In genomic region chr5:119793972-119794371, GRCm38 (mm10) we compare ENCODE assay signal across 29 mouse cellular contexts. TPM values are rescaled to one million over a fixed set of nuclear protein-coding genes. Genes with fewer than 3 reads are reported as not detected.
DNase-seq lines count a peak whose midpoint lies in the region; ATAC-seq and TF ChIP-seq lines count a peak whose summit lies in the region.
"Had no signal": no experiment of that assay in that cellular context is flagged by ENCODE, and none has a peak within 500 bp of the region (broad histone marks: within the 10 kb centered on the region; RNA-seq: fewer than 3 reads in every experiment).

No protein-coding gene starts in this region.

- intact Hi-C loops in heart, postnatal 14 days (cut with DNase I), result no loop called here
- intact Hi-C loops in heart, postnatal 36 days (cut with DNase I), result no loop called here

- TF ChIP-seq CTCF in heart, postnatal 0 days (IDR thresholded peaks at IDR 0.05; ENCODE audit: low read depth), result no peak
- TF ChIP-seq CTCF in forebrain, postnatal 0 days (IDR thresholded peaks at IDR 0.05; ENCODE audit: low read depth), result no peak

- no peak; the same call in 1 of the 2 replicates for ATAC-seq in heart, embryonic 11.5 days (replicated peaks; ENCODE audit: insufficient number of reproducible peaks, low FRiP score, low TSS enrichment)
- ATAC-seq in heart, embryonic 14.5 days (ENCODE audit: insufficient number of reproducible peaks, insufficient read depth, low FRiP score, low read depth), result 0 out of 2 replicates have a peak, but pooled peaks have one; percentile 24
- peak; percentile 24; the same call in 1 of the 2 replicates for ATAC-seq in heart, postnatal 0 days (ENCODE audit: insufficient read depth, low read depth)
- no peak for ATAC-seq in forebrain, postnatal 0 days
- ATAC-seq: CD4-positive, CD25-positive, alpha-beta regulatory T cell, adult 4 months; forebrain, embryonic 14.5 days; hindbrain, embryonic 16.5 days; intestine, embryonic 15.5 days had no signal

- no peak for DNase-seq in heart, postnatal 14 days
- DNase-seq in heart, postnatal 36 days, result no peak
- DNase-seq in heart, postnatal 0 days (ENCODE audit: low spot score), result no peak
- no peak for DNase-seq in heart, postnatal 4 days
- no peak for DNase-seq in forebrain, postnatal 0 days
- DNase-seq: adrenal gland, adult 2 months; adrenal gland, postnatal 14 days; cerebellum, adult 11 months; cerebellum, adult 2 months; cerebellum, adult 9-11 months; cerebellum, postnatal 25 days; gastrocnemius, postnatal 25 days; kidney, adult 11 months; kidney, adult 8-10 months had no signal

- peak overlapping the region; percentile 68 for H3K27ac ChIP-seq in heart, embryonic 11.5 days (ENCODE audit: low read depth, low read length)
- H3K27ac ChIP-seq in heart, embryonic 14.5 days (replicated peaks in 1 of 2; ENCODE audit: control insufficient read depth in 1 of 2, insufficient read depth in 1 of 2, low read depth in 2 of 2, low read length in 2 of 2), result peak overlapping the region in 1 of 2 experiments; percentile 15; a peak in 1 of 4 replicates
- no peak overlapping the region for H3K27ac ChIP-seq in heart, postnatal 0 days (ENCODE audit: low read depth)
- H3K27ac ChIP-seq in forebrain, postnatal 0 days (ENCODE audit: low read depth, low read length), result no peak overlapping the region
- H3K27ac ChIP-seq: embryonic facial prominence, embryonic 12.5 days; embryonic facial prominence, embryonic 15.5 days; hindbrain, embryonic 10.5 days; hindbrain, embryonic 13.5 days; intestine, embryonic 15.5 days; kidney, embryonic 15.5 days had no signal

- WGBS in heart, embryonic 11.5 days (ENCODE audit: insufficient replicate concordance), result 6% methylated on average over 4 of the region's 4 CpGs
- 16% methylated on average over 4 of the region's 4 CpGs for WGBS in heart, embryonic 14.5 days
- WGBS in heart, postnatal 0 days, result 14% methylated on average over 4 of the region's 4 CpGs
- 4% methylated on average over 4 of the region's 4 CpGs for WGBS in forebrain, postnatal 0 days

- H3K9me3 ChIP-seq in heart, embryonic 11.5 days (replicated peaks; ENCODE audit: control insufficient read depth, low read length), result no peaks in the 10 kb centered on the region
- no peaks in the 10 kb centered on the region for H3K9me3 ChIP-seq in heart, embryonic 14.5 days (ENCODE audit: control insufficient read depth, low read length)
- H3K9me3 ChIP-seq in heart, postnatal 0 days (replicated peaks; ENCODE audit: control insufficient read depth, low read length), result 0 out of 2 replicates have a peak, but pooled peaks cover 3% of the 10 kb centered on the region
- no peaks in the 10 kb centered on the region for H3K9me3 ChIP-seq in forebrain, postnatal 0 days (ENCODE audit: low read length)
- H3K9me3 ChIP-seq: embryonic facial prominence, embryonic 12.5 days; embryonic facial prominence, embryonic 15.5 days; intestine, embryonic 15.5 days had no signal

- H3K9ac ChIP-seq in heart, embryonic 11.5 days (ENCODE audit: low read depth, low read length), result 0 out of 2 replicates have a peak overlapping the region, but pooled peaks have one; percentile 16
- no peak overlapping the region for H3K9ac ChIP-seq in heart, embryonic 14.5 days (ENCODE audit: low read length)
- H3K9ac ChIP-seq in heart, postnatal 0 days (replicated peaks; ENCODE audit: low read depth, low read length), result no peak overlapping the region
- no peak overlapping the region for H3K9ac ChIP-seq in forebrain, postnatal 0 days
- H3K9ac ChIP-seq: embryonic facial prominence, embryonic 12.5 days; embryonic facial prominence, embryonic 15.5 days; hindbrain, embryonic 13.5 days; intestine, embryonic 15.5 days; kidney, embryonic 15.5 days had no signal

- H3K4me2 ChIP-seq in heart, embryonic 11.5 days, result no peak overlapping the region
- H3K4me2 ChIP-seq in heart, embryonic 14.5 days (ENCODE audit: low read length), result no peak overlapping the region
- H3K4me2 ChIP-seq in heart, postnatal 0 days (ENCODE audit: low read depth, low read length), result no peak overlapping the region
- no peak overlapping the region for H3K4me2 ChIP-seq in forebrain, postnatal 0 days (ENCODE audit: low read depth)
- H3K4me2 ChIP-seq: embryonic facial prominence, embryonic 12.5 days; embryonic facial prominence, embryonic 15.5 days; hindbrain, embryonic 13.5 days; intestine, embryonic 15.5 days; kidney, embryonic 15.5 days had no signal

- no peak overlapping the region for H3K4me3 ChIP-seq in heart, embryonic 11.5 days (ENCODE audit: low read depth, low read length)
- H3K4me3 ChIP-seq in heart, embryonic 14.5 days (ENCODE audit: control insufficient read depth in 1 of 2, insufficient read depth in 1 of 2, low read depth in 1 of 2, low read length in 2 of 2), result no peak overlapping the region
- H3K4me3 ChIP-seq in heart, postnatal 0 days (ENCODE audit: low read depth, low read length), result no peak overlapping the region
- no peak overlapping the region for H3K4me3 ChIP-seq in forebrain, postnatal 0 days (ENCODE audit: low read depth, low read length)
- H3K4me3 ChIP-seq: embryonic facial prominence, embryonic 12.5 days; embryonic facial prominence, embryonic 15.5 days; hindbrain, embryonic 10.5 days; hindbrain, embryonic 13.5 days; intestine, embryonic 15.5 days; kidney, embryonic 15.5 days had no signal

- no peaks in the 10 kb centered on the region for H3K36me3 ChIP-seq in heart, embryonic 11.5 days (ENCODE audit: control insufficient read depth, insufficient read depth, low read length)
- H3K36me3 ChIP-seq in heart, embryonic 14.5 days (ENCODE audit: control insufficient read depth, insufficient read depth, low read length), result no peaks in the 10 kb centered on the region
- H3K36me3 ChIP-seq in heart, postnatal 0 days (replicated peaks; ENCODE audit: control insufficient read depth, insufficient read depth, low read length), result no peaks in the 10 kb centered on the region
- no peaks in the 10 kb centered on the region for H3K36me3 ChIP-seq in forebrain, postnatal 0 days (ENCODE audit: insufficient read depth)
- H3K36me3 ChIP-seq: embryonic facial prominence, embryonic 12.5 days; embryonic facial prominence, embryonic 15.5 days; hindbrain, embryonic 10.5 days; hindbrain, embryonic 13.5 days; intestine, embryonic 15.5 days; kidney, embryonic 15.5 days had no signal

- H3K27me3 ChIP-seq in heart, embryonic 11.5 days (ENCODE audit: control insufficient read depth, insufficient read depth, low read length), result peaks cover 44% of the 10 kb centered on the region
- H3K27me3 ChIP-seq in heart, embryonic 14.5 days (ENCODE audit: control insufficient read depth, insufficient read depth, low read length), result peaks cover 47% of the 10 kb centered on the region
- peaks cover 63% of the 10 kb centered on the region for H3K27me3 ChIP-seq in heart, postnatal 0 days (ENCODE audit: control insufficient read depth, insufficient read depth, low read length)
- H3K27me3 ChIP-seq in forebrain, postnatal 0 days (ENCODE audit: insufficient read depth, low read length), result peaks cover 72% of the 10 kb centered on the region

- H3K4me1 ChIP-seq in heart, embryonic 11.5 days (ENCODE audit: control insufficient read depth, insufficient read depth, low read length), result peaks cover 2% of the 10 kb centered on the region; the same call in 1 of the 2 replicates
- peaks cover 0 to 2% of the 10 kb centered on the region in 2 experiments; a peak in 1 of 4 replicates for H3K4me1 ChIP-seq in heart, embryonic 14.5 days (ENCODE audit: control insufficient read depth in 2 of 2, insufficient read depth in 2 of 2, low read length in 2 of 2)
- H3K4me1 ChIP-seq in heart, postnatal 0 days (ENCODE audit: control insufficient read depth, insufficient read depth), result no peaks in the 10 kb centered on the region
- no peaks in the 10 kb centered on the region for H3K4me1 ChIP-seq in forebrain, postnatal 0 days (ENCODE audit: insufficient read depth)
- H3K4me1 ChIP-seq: embryonic facial prominence, embryonic 12.5 days; embryonic facial prominence, embryonic 15.5 days; hindbrain, embryonic 10.5 days; hindbrain, embryonic 13.5 days; intestine, embryonic 15.5 days; kidney, embryonic 15.5 days had no signal

- TF ChIP-seq EP300 in heart, postnatal 0 days (IDR thresholded peaks at IDR 0.05; ENCODE audit: low read depth), result no peak

RNA-seq across cellular contexts. Expression of gene Tbx5, which starts 38.5 kb away (rescaled TPM):
- 40.1 and 41.1 TPM in 2 replicates for polyA plus RNA-seq in heart, embryonic 11.5 days (2014; fragmentation: Nextera tagmentation; extraction: Ambion mirVana)
- total RNA-seq in heart, postnatal 14 days (2021), result 10 to 100 TPM; 18.9 to 36.8 TPM
- 33.1 and 39.2 TPM in 2 replicates for polyA plus RNA-seq in heart, embryonic 14.5 days (2014; fragmentation: Nextera tagmentation; extraction: Ambion mirVana)
- 10 to 100 TPM; 26.5 to 40.1 TPM for total RNA-seq in heart, postnatal 36 days (2021)
- total RNA-seq in heart, postnatal 0 days (2014; rRNA removed; ENCODE audit: low replicate concordance), result 17.3 and 22.8 TPM in 2 replicates
- 29.2 and 31.1 TPM in 2 replicates for polyA plus RNA-seq in heart, postnatal 0 days (2015; fragmentation: Nextera tagmentation; extraction: Ambion mirVana)
- 10 to 100 TPM; 36.3 to 36.6 TPM for total RNA-seq in heart, postnatal 4 days (2021)
- 0.10 TPM in 1 of 2 replicates, not detected in the other for total RNA-seq in forebrain, postnatal 0 days (2014; rRNA removed)
- polyA plus RNA-seq in forebrain, postnatal 0 days (2015; fragmentation: Nextera tagmentation; extraction: Ambion mirVana), result not detected in 2 replicates
- total RNA-seq: common myeloid progenitor, adult 5-6 weeks; MEL had no signal
- polyA plus RNA-seq: C2C12; CD4-positive, CD25-positive, alpha-beta regulatory T cell, adult 4 months; cerebellum, adult 2 months; forebrain, embryonic 11.5 days; hindbrain, embryonic 10.5 days; hindbrain, embryonic 13.5 days had no signal

Comparison
In these comparisons a context has a peak if more than half of its experiments do, and no peak if none do; other contexts are left out.
1. ATAC-seq: peak in heart, embryonic 14.5 days (single experiment) and heart, postnatal 0 days (single experiment); none in heart, embryonic 11.5 days (single experiment) and forebrain, postnatal 0 days (single experiment).
2. RNA of gene Tbx5, which starts 38.5 kb away (total RNA-seq): 26.5 to 40.1 TPM in heart, postnatal 36 days, 18.9 to 36.8 TPM in heart, postnatal 14 days, 36.3 to 36.6 TPM in heart, postnatal 4 days and 17.3 to 22.8 TPM in heart, postnatal 0 days; 0.10 TPM in forebrain, postnatal 0 days; every median in the first group is over 10 times any median in the second.